Mouse (Mus musculus) myocyte (in vitro differentiated cells): ENCODE measurements at regions not wholly inside any gene's neighbourhood (a gene's known extent, or its start where the extent isn't known, plus 50 kb on each side); places are given as distances from the start of the nearest gene placed in this dataset.

Source experiments
- H3K27me3 ChIP-seq: one replicate; pipeline ENCODE4 v1.6.1; 2011; ENCODE audit not compliant: control insufficient read depth, insufficient read depth, insufficient read length
- H3K36me3 ChIP-seq: one replicate; pipeline ENCODE4 v1.6.1; 2011; ENCODE audit not compliant: control insufficient read depth, insufficient read depth
- H3K4me2 ChIP-seq: one replicate; pipeline ENCODE4 v1.6.1; 2011; ENCODE audit warnings: low read depth, control low read depth
- H3K4me3 ChIP-seq: one replicate; pipeline ENCODE4 v1.5.1; 2011; ENCODE audit warnings: mild to moderate bottlenecking, control low read depth, moderate library complexity
- H3K79me2 ChIP-seq: one replicate; pipeline ENCODE4 v1.6.1; 2011; ENCODE audit not compliant: control insufficient read depth, insufficient read depth
- H3ac ChIP-seq: one replicate; pipeline ENCODE4 v1.6.1; 2011; ENCODE audit not compliant: control insufficient read depth, insufficient read length
- CEBPB ChIP-seq: IDR thresholded peaks from 2 replicates; pipeline ENCODE4 v1.6.1; 2011; ENCODE audit warnings: mild to moderate bottlenecking, moderate library complexity; ENCODE audit not compliant: poor library complexity, insufficient read depth, severe bottlenecking
- E2F4 ChIP-seq: IDR thresholded peaks from one replicate; pipeline ENCODE4 v1.6.1; 2011; ENCODE audit warnings: mild to moderate bottlenecking, control low read depth, moderate library complexity; ENCODE audit not compliant: insufficient read depth
- MAX ChIP-seq: IDR thresholded peaks from one replicate; pipeline ENCODE4 v1.6.1; 2011; ENCODE audit warnings: low read depth, mild to moderate bottlenecking, control low read depth
- MYOD1 ChIP-seq, 3 experiments: IDR thresholded peaks; one replicate each; pipeline ENCODE4 v1.6.1; 2011; ENCODE audit warnings: control low read depth in 2 of 3, low read depth in 2 of 3, mild to moderate bottlenecking in 2 of 3, moderate library complexity in 1 of 3; ENCODE audit not compliant: insufficient read length in 2 of 3, control insufficient read depth in 1 of 3
- MYOG ChIP-seq, 3 experiments: IDR thresholded peaks; one replicate each; pipeline ENCODE4 v1.6.1; 2011; ENCODE audit warnings: control low read depth in 2 of 3, low read depth in 2 of 3, mild to moderate bottlenecking in 2 of 3; ENCODE audit not compliant: insufficient read length in 2 of 3, control insufficient read depth in 1 of 3, insufficient read depth in 1 of 3
- POLR2A ChIP-seq: IDR thresholded peaks from one replicate; pipeline ENCODE4 v1.6.1; 2011; ENCODE audit warnings: low read depth, mild to moderate bottlenecking, control low read depth, moderate library complexity; ENCODE audit not compliant: insufficient read length
- POLR2AphosphoS2 ChIP-seq: IDR thresholded peaks from one replicate; pipeline ENCODE4 v1.6.1; 2011; ENCODE audit warnings: low read depth, control low read depth; ENCODE audit not compliant: insufficient read length
- REST ChIP-seq: IDR thresholded peaks from one replicate; pipeline ENCODE4 v1.6.1; 2011; ENCODE audit warnings: mild to moderate bottlenecking, control low read depth, moderate library complexity; ENCODE audit not compliant: insufficient read depth, insufficient read length
- SRF ChIP-seq: IDR thresholded peaks from one replicate; pipeline ENCODE4 v1.6.1; 2011; ENCODE audit warnings: low read depth; ENCODE audit not compliant: control insufficient read depth, insufficient read length
- TCF12 ChIP-seq: IDR thresholded peaks from one replicate; pipeline ENCODE4 v1.6.1; 2011; ENCODE audit warnings: mild to moderate bottlenecking, control low read depth; ENCODE audit not compliant: poor library complexity, insufficient read depth, severe bottlenecking
- TCF3 ChIP-seq: IDR thresholded peaks from one replicate; pipeline ENCODE4 v1.6.1; 2011; ENCODE audit warnings: low read depth, control low read depth; ENCODE audit not compliant: insufficient read length
- USF1 ChIP-seq: IDR thresholded peaks from one replicate; pipeline ENCODE4 v1.6.1; 2011; ENCODE audit warnings: low read depth, mild to moderate bottlenecking, control low read depth, moderate library complexity

- no peak overlapping the region for H3K4me3 ChIP-seq
- no peaks in the 10 kb centered on the region for H3K36me3 ChIP-seq
- TF ChIP-seq POLR2AphosphoS2 (no peak), REST (no peak), CEBPB (no peak), MAX (no peak), POLR2A (no peak), TCF3 (no peak), MYOD1 (IDR thresholded peaks at IDR 0.05; ENCODE audit: control insufficient read depth in 1 of 3, insufficient read length in 2 of 3, low read depth in 2 of 3) (no peak), USF1 (no peak)
Observed at GRCm38 (mm10) chr5:64647417-64648125, 155.6 kb upstream of the Klf3 start.

GRCm38 (mm10) chr5:64648492-64648891, 154.7 kb upstream of the Klf3 start:
- H3K4me2 ChIP-seq, result no peak overlapping the region
- H3K79me2 ChIP-seq, result no peaks in the 10 kb centered on the region
- H3ac ChIP-seq, result no peak overlapping the region
- H3K36me3 ChIP-seq, result no peaks in the 10 kb centered on the region
- no peak overlapping the region for H3K4me3 ChIP-seq
- TF ChIP-seq POLR2A (no peak), MYOG (IDR thresholded peaks at IDR 0.05; ENCODE audit: control insufficient read depth in 1 of 3, insufficient read depth in 1 of 3, insufficient read length in 2 of 3, low read depth in 2 of 3) (no peak), CEBPB (no peak), MAX (no peak), REST (no peak), TCF12 (no peak), SRF (no peak), USF1 (no peak), MYOD1 (IDR thresholded peaks at IDR 0.05; ENCODE audit: control insufficient read depth in 1 of 3, insufficient read length in 2 of 3, low read depth in 2 of 3) (no peak), E2F4 (no peak), TCF3 (no peak), POLR2AphosphoS2 (no peak)
- H3K27me3 ChIP-seq, result no peaks in the 10 kb centered on the region

More at GRCm38 (mm10) chr5:64647417-64648125, 155.6 kb upstream of the Klf3 start:
- Histone ChIP-seq H3ac (no peak overlapping the region), H3K79me2 (no peaks in the 10 kb centered on the region), H3K4me2 (no peak overlapping the region), H3K27me3 (no peaks in the 10 kb centered on the region)

- H3K4me3 ChIP-seq, result no peak overlapping the region
- no peaks in the 10 kb centered on the region for H3K27me3 ChIP-seq
- H3K36me3 ChIP-seq, result no peaks in the 10 kb centered on the region
- H3ac ChIP-seq, result no peak overlapping the region
- peak overlapping the region; percentile 48 for H3K4me2 ChIP-seq
- TF ChIP-seq CEBPB (no peak), USF1 (no peak), SRF (no peak), TCF3 (no peak), E2F4 (no peak), MYOG (IDR thresholded peaks at IDR 0.05; ENCODE audit: control insufficient read depth in 1 of 3, insufficient read depth in 1 of 3, insufficient read length in 2 of 3, low read depth in 2 of 3) (no peak), MYOD1 (IDR thresholded peaks at IDR 0.05; ENCODE audit: control insufficient read depth in 1 of 3, insufficient read length in 2 of 3, low read depth in 2 of 3) (no peak), TCF12 (no peak), POLR2A (no peak), REST (no peak), MAX (no peak), POLR2AphosphoS2 (no peak)
- H3K79me2 ChIP-seq, result no peaks in the 10 kb centered on the region
Observed at GRCm38 (mm10) chr5:64651407-64651806, 151.8 kb upstream of the Klf3 start.

- H3K79me2 ChIP-seq, result no peaks in the 10 kb centered on the region
- H3K36me3 ChIP-seq, result no peaks in the 10 kb centered on the region
- TF ChIP-seq USF1, result no peak
- TF ChIP-seq TCF12, result no peak
- no peak for TF ChIP-seq POLR2AphosphoS2
- TF ChIP-seq REST, result no peak
- no peak for TF ChIP-seq E2F4
- no peak for TF ChIP-seq SRF
- TF ChIP-seq MYOD1 (IDR thresholded peaks at IDR 0.05; ENCODE audit: control insufficient read depth in 1 of 3, insufficient read length in 2 of 3, low read depth in 2 of 3), result no peak
- no peak for TF ChIP-seq CEBPB
- TF ChIP-seq MYOG (IDR thresholded peaks at IDR 0.05; ENCODE audit: control insufficient read depth in 1 of 3, insufficient read depth in 1 of 3, insufficient read length in 2 of 3, low read depth in 2 of 3), result no peak
- TF ChIP-seq MAX, result no peak
- no peak for TF ChIP-seq TCF3
- TF ChIP-seq POLR2A, result no peak
- H3ac ChIP-seq, result no peak overlapping the region
- H3K4me2 ChIP-seq, result no peak overlapping the region
- no peaks in the 10 kb centered on the region for H3K27me3 ChIP-seq
- H3K4me3 ChIP-seq, result no peak overlapping the region
Observed at GRCm38 (mm10) chr5:64653764-64654163, 149.4 kb upstream of the Klf3 start.
